Mouse (Mus musculus) MEL (cell line): ENCODE measurements around the gene Frs2. TPM values are rescaled to one million over a fixed set of nuclear protein-coding genes. Genes with fewer than 3 reads are reported as not detected.

Source experiments
- DNase-seq: peaks from one replicate; pipeline ENCODE4 v3.0.0; 2011; ENCODE audit warnings: low read depth, low spot score
- H3K27ac ChIP-seq: 2 replicates; pipeline ENCODE4 v1.5.1; 2012; ENCODE audit warnings: low read depth, mild to moderate bottlenecking, control low read depth, low read length, moderate library complexity; ENCODE audit not compliant: control insufficient read depth
- H3K27me3 ChIP-seq, 2 experiments: fragments of 150-350 bp in 1 of 2; sonication (generic) in 1 of 2; 2 replicates each; pipeline ENCODE4 v1.6.1; 2012; ENCODE audit warnings: low read length in 2 of 2, mild to moderate bottlenecking in 2 of 2, improper control_type of control experiment in 1 of 2, moderate library complexity in 1 of 2; ENCODE audit not compliant: insufficient read depth in 2 of 2, control insufficient read depth in 1 of 2
- H3K36me3 ChIP-seq, 2 experiments: 2 replicates each; pipeline ENCODE4 v1.6.1; 2012 to 2014; ENCODE audit warnings: low read length in 2 of 2, improper control_type of control experiment in 1 of 2, inconsistent platforms in 1 of 2, mild to moderate bottlenecking in 1 of 2; ENCODE audit not compliant: insufficient read depth in 2 of 2, control insufficient read depth in 1 of 2
- H3K4me1 ChIP-seq, 2 experiments: fragments of 150-350 bp in 1 of 2; sonication (generic) in 1 of 2; 2 replicates each; pipeline ENCODE4 v1.6.1; 2012; ENCODE audit warnings: low read length in 2 of 2, improper control_type of control experiment in 1 of 2, mild to moderate bottlenecking in 1 of 2; ENCODE audit not compliant: insufficient read depth in 2 of 2, control insufficient read depth in 1 of 2
- H3K4me3 ChIP-seq, 2 experiments: fragments of 150-350 bp in 1 of 2; sonication (generic) in 1 of 2; 2 replicates each; pipeline ENCODE4 v1.5.1; 2012; ENCODE audit warnings: low read depth in 2 of 2, low read length in 2 of 2, mild to moderate bottlenecking in 2 of 2, moderate library complexity in 2 of 2, control low read depth in 1 of 2, improper control_type of control experiment in 1 of 2; ENCODE audit not compliant: control insufficient read depth in 1 of 2, insufficient read depth in 1 of 2
- H3K79me2 ChIP-seq: 2 replicates; pipeline ENCODE4 v1.6.1; 2012; ENCODE audit warnings: mild to moderate bottlenecking, low read length, moderate library complexity; ENCODE audit not compliant: control insufficient read depth, poor library complexity, insufficient read depth
- H3K9ac ChIP-seq: 2 replicates; pipeline ENCODE4 v1.6.1; 2012; ENCODE audit warnings: low read depth, mild to moderate bottlenecking, control low read depth, low read length, moderate library complexity; ENCODE audit not compliant: control insufficient read depth, poor library complexity, severe bottlenecking
- H3K9me3 ChIP-seq: fragments of 150-350 bp; sonication (generic); replicated peaks from 2 replicates; pipeline ENCODE4 v1.6.1; 2012; ENCODE audit warnings: mild to moderate bottlenecking, low read length, improper control_type of control experiment, moderate library complexity; ENCODE audit not compliant: insufficient read depth
- BHLHE40 ChIP-seq: IDR thresholded peaks from 2 replicates; pipeline ENCODE4 v1.6.1; 2012; ENCODE audit warnings: low read depth, mild to moderate bottlenecking, inconsistent platforms, low read length, improper control_type of control experiment, borderline replicate concordance
- CTCF ChIP-seq, 3 experiments: IDR thresholded peaks in 2 of 3; conservative IDR thresholded peaks in 1 of 3; 2 replicates each; pipeline ENCODE4 v1.5.1; 2011 to 2012; ENCODE audit warnings: low read length in 3 of 3, low read depth in 2 of 3, mild to moderate bottlenecking in 2 of 3, improper control_type of control experiment in 1 of 3, inconsistent platforms in 1 of 3, mixed read lengths in 1 of 3, moderate library complexity in 1 of 3; ENCODE audit not compliant: control insufficient read depth in 1 of 3, insufficient read depth in 1 of 3, poor library complexity in 1 of 3, severe bottlenecking in 1 of 3
- EP300 ChIP-seq, 2 experiments: IDR thresholded peaks; 2 replicates each; pipeline ENCODE4 v1.6.1; 2011; ENCODE audit warnings: improper control_type of control experiment in 2 of 2, low read length in 2 of 2, low read depth in 1 of 2, mild to moderate bottlenecking in 1 of 2
- ETS1 ChIP-seq: IDR thresholded peaks from 2 replicates; pipeline ENCODE4 v1.6.1; 2012; ENCODE audit warnings: low read depth, mild to moderate bottlenecking, inconsistent platforms, low read length, improper control_type of control experiment, moderate library complexity
- GABPA ChIP-seq: IDR thresholded peaks from 2 replicates; pipeline ENCODE4 v1.6.1; 2012; ENCODE audit warnings: low read depth, mild to moderate bottlenecking, inconsistent platforms, low read length, improper control_type of control experiment, moderate library complexity
- GATA1 ChIP-seq: IDR thresholded peaks from 2 replicates; pipeline ENCODE4 v1.6.1; 2011; ENCODE audit warnings: low read depth, low read length, improper control_type of control experiment
- MEF2A ChIP-seq: IDR thresholded peaks from 2 replicates; pipeline ENCODE4 v1.6.1; 2014; ENCODE audit warnings: low read depth, mild to moderate bottlenecking, inconsistent platforms, low read length, improper control_type of control experiment; ENCODE audit not compliant: poor library complexity, insufficient replicate concordance, severe bottlenecking; ENCODE audit errors: extremely low read depth
- MXI1 ChIP-seq: IDR thresholded peaks from 2 replicates; pipeline ENCODE4 v1.6.1; 2011; ENCODE audit warnings: mild to moderate bottlenecking, low read depth, low read length, improper control_type of control experiment
- MYB ChIP-seq: IDR thresholded peaks from 2 replicates; pipeline ENCODE4 v1.6.1; 2011; ENCODE audit warnings: mild to moderate bottlenecking, low read depth, low read length, improper control_type of control experiment
- NELFE ChIP-seq: IDR thresholded peaks from 2 replicates; pipeline ENCODE4 v1.6.1; 2011; ENCODE audit warnings: low read depth, low read length, improper control_type of control experiment
- NRF1 ChIP-seq: IDR thresholded peaks from 2 replicates; pipeline ENCODE4 v1.6.1; 2014; ENCODE audit warnings: low read depth, mild to moderate bottlenecking, inconsistent platforms, low read length, improper control_type of control experiment, moderate library complexity; ENCODE audit not compliant: poor library complexity, insufficient read depth, severe bottlenecking
- RAD21 ChIP-seq: IDR thresholded peaks from 2 replicates; pipeline ENCODE4 v1.6.1; 2011; ENCODE audit warnings: mild to moderate bottlenecking, low read depth, low read length, improper control_type of control experiment
- RCOR1 ChIP-seq: IDR thresholded peaks from 2 replicates; pipeline ENCODE4 v1.6.1; 2012; ENCODE audit warnings: low read depth, mild to moderate bottlenecking, inconsistent platforms, low read length, improper control_type of control experiment
- SIN3A ChIP-seq: IDR thresholded peaks from 2 replicates; pipeline ENCODE4 v1.6.1; 2012; ENCODE audit warnings: low read length, improper control_type of control experiment, inconsistent platforms
- SMC3 ChIP-seq: IDR thresholded peaks from 2 replicates; pipeline ENCODE4 v1.6.1; 2011; ENCODE audit warnings: low read depth, low read length, improper control_type of control experiment
- TCF12 ChIP-seq: IDR thresholded peaks from 2 replicates; pipeline ENCODE4 v1.6.1; 2014; ENCODE audit warnings: low read depth, mild to moderate bottlenecking, inconsistent platforms, low read length, improper control_type of control experiment, moderate library complexity
- USF2 ChIP-seq, 2 experiments: IDR thresholded peaks; 2 replicates each; pipeline ENCODE4 v1.6.1; 2011 to 2012; ENCODE audit warnings: improper control_type of control experiment in 2 of 2, low read length in 2 of 2, borderline replicate concordance in 1 of 2, inconsistent platforms in 1 of 2, low read depth in 1 of 2, mild to moderate bottlenecking in 1 of 2; ENCODE audit not compliant: insufficient read depth in 1 of 2
- ZC3H11A ChIP-seq: IDR thresholded peaks from 2 replicates; pipeline ENCODE4 v1.6.1; 2012; ENCODE audit warnings: low read depth, mild to moderate bottlenecking, inconsistent platforms, low read length, improper control_type of control experiment
- ZKSCAN1 ChIP-seq: IDR thresholded peaks from 2 replicates; pipeline ENCODE4 v1.6.1; 2012; ENCODE audit warnings: low read depth, mild to moderate bottlenecking, inconsistent platforms, low read length, improper control_type of control experiment, moderate library complexity
- ZNF384 ChIP-seq: IDR thresholded peaks from 2 replicates; pipeline ENCODE4 v1.6.1; 2012; ENCODE audit warnings: low read depth, mild to moderate bottlenecking, inconsistent platforms, low read length, improper control_type of control experiment
- polyA plus RNA-seq, 2 experiments: library from polyadenylated mRNA; stranded (reverse) in 1 of 2; unstranded in 1 of 2; fragments of >175 nt in 1 of 2; fragments of >200 nt in 1 of 2; gene quantifications; 2 replicates each; pipeline versions ENCODE4 v1.2.1 to v1.2.4; 2012; ENCODE audit warnings: low replicate concordance in 2 of 2, low read depth in 1 of 2; ENCODE audit not compliant: insufficient read length in 2 of 2, insufficient read depth in 1 of 2, missing spikeins in 1 of 2
- total RNA-seq: library from RNA; depleted of rRNA; stranded (reverse); fragments of 300-350 nt; gene quantifications from 2 replicates; pipeline ENCODE4 v1.2.3, GENCODE M21; 2012

Gene Frs2
- total and polyA plus RNA-seq, 3 experiments: 6.7 to 129 (median 11.8) TPM

GRCm38 (mm10) chr10:117173111-117173510 lies 24.8 kb upstream of the Frs2 start:
- TF ChIP-seq MEF2A (no peak), SMC3 (no peak), EP300 (IDR thresholded peaks at IDR 0.05; ENCODE audit: low read depth in 1 of 2, low read length in 2 of 2) (no peak), RAD21 (no peak), ZNF384 (no peak), ZKSCAN1 (no peak), NELFE (no peak), TCF12 (no peak), GATA1 (no peak), NRF1 (no peak), ZC3H11A (no peak), RCOR1 (no peak), CTCF (IDR thresholded peaks at IDR 0.05 in 2 of 3, conservative IDR thresholded peaks at IDR 0.05 in 1 of 3; ENCODE audit: control insufficient read depth in 1 of 3, insufficient read depth in 1 of 3, low read depth in 2 of 3, low read length in 3 of 3, poor library complexity in 1 of 3, severe bottlenecking in 1 of 3) (no peak), USF2 (IDR thresholded peaks at IDR 0.05; ENCODE audit: borderline replicate concordance in 1 of 2, insufficient read depth in 1 of 2, low read depth in 1 of 2, low read length in 2 of 2) (no peak), SIN3A (no peak), MYB (no peak), ETS1 (no peak), BHLHE40 (no peak)
- H3K4me1 ChIP-seq: no peaks in the 10 kb centered on the region
- no peak overlapping the region for H3K27ac ChIP-seq
- H3K79me2 ChIP-seq: no peaks in the 10 kb centered on the region
- H3K9ac ChIP-seq: no peak overlapping the region
- DNase-seq: no peak
- no peaks in the 10 kb centered on the region for H3K36me3 ChIP-seq
- no peaks in the 10 kb centered on the region for H3K9me3 ChIP-seq
- H3K27me3 ChIP-seq: no peaks in the 10 kb centered on the region
- no peak overlapping the region for H3K4me3 ChIP-seq

GRCm38 (mm10) chr10:117172069-117172468 lies 23.7 kb upstream of the Frs2 start:
- Histone ChIP-seq H3K9ac (no peak overlapping the region), H3K27me3 (no peaks in the 10 kb centered on the region), H3K36me3 (no peaks in the 10 kb centered on the region), H3K79me2 (no peaks in the 10 kb centered on the region), H3K4me1 (0 out of 4 replicates have a peak, but pooled peaks cover 0 to 4% of the 10 kb centered on the region in 2 experiments), H3K9me3 (no peaks in the 10 kb centered on the region), H3K27ac (no peak overlapping the region), H3K4me3 (no peak overlapping the region)
- DNase-seq: no peak
- TF ChIP-seq MXI1 (no peak), GABPA (no peak), ZNF384 (no peak), ETS1 (no peak)
